Mouse (Mus musculus) B cell, adult 2 months (primary cell): ENCODE data around the gene Dmd.

Source experiments
- DNase-seq, 2 experiments: peaks; one replicate each; pipeline ENCODE4 v3.0.0; 2022

Dmd gene

DNA sequence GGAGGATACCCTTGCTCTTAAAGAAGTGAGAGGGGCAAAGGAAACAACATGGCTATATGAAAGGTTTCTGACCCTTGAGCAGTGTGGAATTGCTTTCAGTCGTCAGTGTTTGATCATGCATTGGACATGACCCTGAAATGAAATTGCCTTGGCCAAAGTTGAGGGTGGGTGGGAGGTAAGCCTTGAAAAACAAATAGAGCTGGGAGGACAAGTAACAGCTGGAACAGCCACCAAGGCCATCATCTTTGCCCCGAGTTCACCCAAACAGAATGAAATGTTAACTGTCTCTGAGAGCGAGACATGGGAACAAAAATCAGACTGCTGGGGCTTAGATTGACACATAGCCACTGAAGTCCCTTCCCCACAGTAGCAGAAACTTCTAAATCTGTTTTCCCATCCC is 2100.9 kb downstream of the Dmd start:
- DNase-seq: no peak

DNA sequence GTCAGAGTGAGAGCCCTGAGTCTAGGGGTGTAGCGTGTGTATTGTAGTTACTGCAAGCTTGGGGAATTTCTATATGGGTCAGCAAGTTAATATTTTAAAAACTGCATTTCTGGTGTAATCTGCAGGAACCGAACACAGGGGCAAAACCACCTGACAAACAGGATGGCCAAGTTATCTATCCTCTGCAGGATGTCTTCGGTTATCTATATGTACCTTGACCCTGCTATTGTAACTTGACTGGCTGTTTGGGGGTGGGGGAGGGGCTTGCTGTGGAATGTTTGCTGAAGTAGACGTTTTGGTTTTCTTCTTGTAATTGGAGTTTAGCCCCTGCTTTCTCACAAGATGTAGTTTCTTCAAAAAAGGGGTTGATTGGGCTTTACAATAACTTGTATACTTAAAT is 2124.9 kb downstream of the Dmd start:
- DNase-seq: no peak

DNA sequence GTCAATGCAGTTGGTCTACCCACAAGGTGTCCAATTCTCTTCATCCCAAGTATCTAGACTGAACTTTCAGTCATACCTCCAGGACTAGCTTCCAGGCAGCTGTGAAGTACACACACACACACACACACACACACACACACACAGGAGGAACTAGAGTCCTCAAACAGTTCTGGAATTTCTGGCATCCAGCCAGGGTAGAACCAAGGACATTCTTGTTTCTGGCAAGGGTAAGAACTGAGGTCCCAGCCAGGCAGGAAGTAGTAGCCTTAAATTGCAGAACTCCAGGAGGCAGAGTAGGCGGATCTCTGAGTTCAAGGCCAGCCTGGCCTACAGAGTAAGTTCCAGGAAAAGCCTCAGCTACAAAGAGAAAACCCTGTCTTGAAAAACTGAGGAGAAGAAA is 2128.2 kb downstream of the Dmd start:
- no peak for DNase-seq

DNA sequence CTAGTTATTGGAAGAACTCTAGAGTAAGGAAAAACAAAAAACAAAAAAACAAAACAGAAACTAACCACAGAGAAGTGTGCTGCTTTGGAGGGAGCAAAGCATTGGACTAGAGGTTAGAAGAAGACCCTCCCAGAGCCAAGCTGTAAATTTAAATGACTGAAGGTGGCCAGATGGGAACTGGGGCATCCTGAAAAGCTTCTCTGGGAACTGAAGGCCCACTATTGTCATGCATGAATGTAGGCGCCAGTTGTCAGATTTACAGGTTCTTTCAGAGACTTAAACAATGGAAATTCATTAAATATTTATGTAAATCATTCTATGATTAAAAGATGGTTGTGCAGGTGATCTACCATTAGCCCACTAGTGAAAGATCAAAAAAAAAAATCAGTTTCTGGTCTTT is 2128.9 kb downstream of the Dmd start:
- no peak for DNase-seq

DNA sequence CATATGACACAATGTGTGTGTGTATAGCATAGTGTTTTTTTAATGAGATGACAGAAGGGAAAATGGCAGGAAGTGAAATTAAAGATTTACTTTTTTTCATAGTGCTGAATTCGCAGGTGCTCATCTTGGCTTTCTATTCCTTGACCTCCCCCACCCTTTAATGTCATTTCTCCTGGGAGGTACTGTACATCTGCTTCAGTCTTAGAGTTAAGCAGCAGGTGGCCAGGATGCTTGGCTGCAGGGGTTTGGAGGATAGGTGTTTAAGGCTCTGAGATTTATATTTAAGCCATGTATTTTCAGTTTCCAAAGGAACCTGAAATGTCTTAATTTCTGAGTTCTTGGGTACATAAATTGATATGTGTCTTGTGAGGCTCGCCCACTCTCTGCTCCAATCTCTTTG is 2130.5 kb downstream of the Dmd start:
- no peak for DNase-seq

DNA sequence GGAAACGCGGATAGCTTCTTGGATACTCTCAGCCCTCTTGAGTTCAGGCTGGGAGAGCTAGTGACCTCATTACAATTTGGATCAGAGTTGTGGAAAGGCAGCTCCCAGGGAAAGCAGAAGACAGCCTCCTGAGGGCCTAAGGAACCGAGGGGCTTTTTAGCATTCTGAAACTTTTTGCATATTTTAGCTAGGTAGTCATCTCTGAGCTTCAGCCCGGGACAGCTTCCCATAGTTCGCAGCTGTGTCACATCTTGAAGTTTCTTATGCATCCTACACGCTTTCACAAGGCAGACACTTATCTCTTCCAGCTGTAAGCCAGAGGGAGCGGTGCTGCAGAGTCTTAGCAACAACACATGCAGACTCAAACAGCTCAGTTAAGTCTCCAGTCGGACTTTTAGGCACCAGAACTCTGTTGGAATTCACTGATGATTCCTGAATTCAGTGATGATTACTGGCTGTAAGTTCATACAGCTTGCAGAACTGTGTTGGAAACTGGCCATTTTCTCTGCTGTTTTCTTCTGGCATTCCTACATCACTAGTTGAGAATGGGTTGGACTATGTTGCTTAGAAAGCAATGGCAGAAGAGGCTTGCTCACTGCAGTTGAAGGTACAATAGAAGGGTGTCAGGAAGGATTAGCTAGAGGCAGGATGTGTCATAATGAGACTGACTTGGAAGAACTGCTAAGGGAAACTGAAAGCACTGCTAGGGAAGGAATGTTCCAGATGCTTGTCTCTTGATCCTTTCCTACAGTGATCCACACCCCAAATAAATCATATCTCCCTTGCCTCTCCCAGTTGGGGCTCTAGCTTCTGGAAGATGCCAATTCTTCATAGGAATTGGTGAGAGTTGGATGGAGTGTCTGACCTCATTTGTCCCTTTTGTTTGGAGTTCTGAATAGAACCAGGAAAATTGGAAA is 2135.8 kb downstream of the Dmd start:
- no peak for DNase-seq

DNA sequence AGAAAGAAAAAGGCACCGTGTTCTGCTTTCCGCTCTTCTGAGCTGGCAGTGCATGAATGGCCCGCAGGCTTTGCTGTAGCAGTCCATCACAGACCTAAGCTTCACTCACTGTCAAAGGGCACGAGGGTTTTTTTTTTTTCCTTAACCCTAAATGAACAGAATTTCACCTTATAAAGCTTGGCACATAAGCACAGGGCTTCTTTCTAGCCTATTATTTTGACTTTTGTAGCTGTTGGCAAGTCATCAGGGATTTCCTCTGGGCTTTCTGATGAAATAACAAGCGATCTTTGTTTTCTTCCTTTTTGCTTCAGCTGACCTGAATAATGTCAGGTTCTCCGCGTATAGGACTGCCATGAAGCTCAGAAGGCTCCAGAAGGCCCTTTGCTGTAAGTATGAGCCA is 2140.8 kb downstream of the Dmd start:
- no peak for DNase-seq

DNA sequence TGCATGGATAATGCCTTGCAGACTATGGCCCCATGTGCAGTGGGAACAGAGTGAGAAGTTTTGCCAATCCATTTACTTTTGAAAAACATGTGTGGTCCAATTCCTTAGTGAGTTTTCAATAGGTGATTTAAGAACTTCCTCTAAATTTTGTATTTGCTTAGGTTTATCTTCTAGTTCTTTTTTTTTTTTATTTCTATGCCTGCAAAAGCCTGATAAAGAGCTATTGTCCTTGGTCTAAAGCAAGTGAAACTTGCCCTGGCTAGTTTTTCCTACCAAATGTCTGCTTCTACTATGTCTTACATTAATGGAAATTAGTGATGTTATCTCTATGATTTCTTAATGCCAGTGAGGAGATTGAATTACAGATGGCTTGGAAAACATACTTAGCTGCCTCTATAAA is 2144.7 kb downstream of the Dmd start:
- DNase-seq: no peak

DNA sequence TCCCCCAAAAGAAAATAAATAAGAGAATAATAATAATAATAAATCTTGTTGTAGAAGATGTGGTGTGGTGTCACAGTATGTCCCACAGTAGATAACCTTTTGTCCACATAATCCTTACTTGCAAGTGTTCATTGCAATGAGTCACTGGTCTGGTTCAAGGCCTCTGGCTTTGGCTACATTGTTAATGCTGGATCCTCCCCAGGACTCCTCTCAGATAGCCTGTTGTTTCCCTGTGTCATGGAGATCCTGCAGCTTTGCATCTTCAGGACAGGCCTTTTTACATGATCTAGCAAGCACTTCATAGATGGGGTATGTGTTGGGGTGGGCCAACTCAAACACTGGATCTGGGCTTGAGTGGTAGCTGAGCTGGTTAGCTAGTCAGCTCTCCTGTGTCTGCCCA is 2150.0 kb downstream of the Dmd start:
- DNase-seq: no peak

DNA sequence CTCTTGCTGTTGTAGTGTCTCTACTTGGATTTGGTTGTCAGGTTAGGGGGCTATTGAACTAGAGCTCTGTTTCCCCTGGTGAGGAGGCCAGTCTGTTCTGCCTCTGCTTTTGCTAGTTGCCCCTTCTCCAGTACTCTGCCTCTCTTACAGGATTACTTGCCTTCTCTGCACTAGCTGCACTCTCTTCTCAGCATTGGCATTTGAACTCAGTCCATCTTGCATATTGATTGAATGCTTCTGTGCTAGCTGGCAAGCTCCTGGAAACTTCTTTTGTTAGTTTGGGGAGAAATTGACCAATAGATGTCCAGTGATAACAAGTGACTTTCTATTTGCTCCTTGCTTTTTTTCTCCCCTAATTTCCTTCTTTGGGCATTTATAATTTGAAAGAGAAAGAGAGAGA is 2163.7 kb downstream of the Dmd start:
- no peak for DNase-seq

DNA sequence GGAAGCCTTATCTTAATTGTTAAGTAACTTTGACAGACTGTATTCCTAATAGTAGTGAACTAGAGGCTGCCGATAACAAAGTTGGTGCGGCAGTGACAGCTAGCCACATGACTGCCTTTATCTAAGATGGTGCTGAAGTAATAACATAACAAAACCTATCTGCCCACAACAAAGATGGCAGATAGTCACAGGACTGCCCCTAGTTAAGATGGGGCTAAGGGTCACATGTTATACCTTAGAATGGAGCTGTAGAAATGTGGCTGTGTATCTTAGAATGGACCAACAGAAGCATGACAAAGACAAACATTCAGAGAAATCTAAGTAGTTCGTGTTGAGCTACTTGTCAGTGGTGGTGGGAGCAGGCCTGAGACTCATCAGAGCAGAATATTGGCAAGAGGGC is 2184.0 kb downstream of the Dmd start:
- no peak for DNase-seq

DNA sequence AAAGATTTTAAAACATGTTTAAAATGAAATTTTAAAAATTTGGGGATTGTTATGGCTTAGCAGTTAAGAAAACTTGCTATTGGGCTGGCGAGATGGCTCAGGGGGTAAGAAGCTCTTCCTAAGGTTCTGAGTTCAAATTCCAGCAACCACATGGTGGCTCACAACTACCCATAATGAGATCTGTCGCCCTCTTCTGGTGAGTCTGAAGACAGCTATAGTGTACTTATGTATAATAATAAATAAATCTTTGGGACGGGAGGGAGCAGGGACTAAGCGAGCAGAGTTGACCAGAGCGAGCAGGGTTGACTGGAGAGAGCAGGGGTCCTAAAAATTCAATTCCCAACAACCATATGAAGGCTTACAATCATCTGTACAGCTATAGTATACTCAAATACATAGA is 2188.6 kb downstream of the Dmd start:
- DNase-seq: no peak

DNA sequence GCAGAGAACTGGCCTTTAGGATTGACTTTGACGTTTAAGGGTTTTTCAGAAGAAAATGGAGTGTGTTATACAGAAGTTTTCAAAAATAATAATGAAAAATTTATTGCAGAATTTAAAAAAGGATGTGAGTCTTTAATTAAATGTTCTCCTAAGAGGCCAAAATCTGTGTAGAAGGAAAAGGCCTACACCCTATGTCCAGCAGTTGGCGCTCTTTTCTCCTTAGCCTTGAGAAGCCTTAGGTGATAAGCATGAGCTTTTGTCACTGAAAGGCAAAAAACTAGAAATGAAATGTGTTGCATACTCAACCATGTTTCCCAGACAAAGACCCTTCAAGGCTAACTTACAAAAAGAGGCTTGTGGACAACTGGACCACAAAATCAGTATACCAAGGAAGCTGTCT is 2222.6 kb downstream of the Dmd start:
- no peak for DNase-seq

DNA sequence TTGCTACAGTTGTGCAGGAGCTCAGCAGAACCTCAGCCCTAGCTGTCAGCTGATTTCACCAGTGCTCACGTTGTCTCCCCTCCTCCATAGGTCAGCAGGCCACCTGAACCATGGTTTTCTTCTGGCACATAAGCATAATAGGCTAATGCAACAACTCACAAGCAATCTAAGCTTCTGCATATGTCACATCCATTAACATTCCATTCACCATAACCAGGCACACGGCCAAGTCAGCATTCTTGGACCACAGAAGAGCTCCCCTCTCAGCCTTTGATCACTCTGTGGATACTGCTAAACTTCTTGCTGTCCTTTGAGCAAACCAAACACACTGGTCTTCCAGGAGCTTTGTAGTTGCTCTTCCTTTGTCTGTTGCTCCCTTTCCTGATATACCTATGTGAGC is 2238.9 kb downstream of the Dmd start:
- no peak for DNase-seq

DNA sequence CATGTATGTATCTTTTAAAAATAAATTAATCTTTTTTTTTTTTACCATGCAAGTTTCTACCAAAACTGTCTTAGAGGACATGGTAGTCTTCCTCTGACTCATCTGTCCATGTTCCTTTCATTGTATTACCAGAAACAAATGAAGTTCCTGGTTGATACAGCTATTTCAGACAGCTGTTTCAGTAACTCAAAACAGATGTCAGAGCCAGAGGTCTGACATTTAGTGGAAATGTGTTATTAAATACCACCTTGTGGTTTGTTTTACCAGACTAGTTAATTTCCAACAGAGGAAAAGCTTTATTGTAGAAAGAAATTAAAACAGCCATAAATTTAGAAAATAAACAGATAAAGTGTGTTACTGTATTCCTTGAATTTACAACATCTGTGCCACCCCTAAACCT is 2245.2 kb downstream of the Dmd start:
- DNase-seq: no peak

DNA sequence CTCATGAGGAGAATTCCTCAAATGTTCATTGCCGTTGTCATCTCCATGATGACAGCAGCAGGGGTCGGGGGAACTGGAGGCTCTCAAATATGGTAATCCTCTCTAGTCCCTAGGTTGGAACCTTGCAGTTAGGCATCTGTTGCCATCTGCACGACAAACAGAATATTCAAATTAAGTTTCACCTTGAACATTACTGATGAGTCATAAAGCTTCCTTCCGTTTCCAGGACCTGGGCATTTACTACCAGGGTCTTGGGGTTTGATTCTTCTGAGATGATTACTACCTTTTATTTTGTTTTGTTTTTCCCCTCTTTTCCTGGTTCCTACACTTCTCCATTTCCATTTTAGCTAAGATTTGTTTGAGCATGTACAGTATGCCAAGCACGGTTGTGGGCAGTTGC is 2249.0 kb downstream of the Dmd start:
- no peak for DNase-seq

DNA sequence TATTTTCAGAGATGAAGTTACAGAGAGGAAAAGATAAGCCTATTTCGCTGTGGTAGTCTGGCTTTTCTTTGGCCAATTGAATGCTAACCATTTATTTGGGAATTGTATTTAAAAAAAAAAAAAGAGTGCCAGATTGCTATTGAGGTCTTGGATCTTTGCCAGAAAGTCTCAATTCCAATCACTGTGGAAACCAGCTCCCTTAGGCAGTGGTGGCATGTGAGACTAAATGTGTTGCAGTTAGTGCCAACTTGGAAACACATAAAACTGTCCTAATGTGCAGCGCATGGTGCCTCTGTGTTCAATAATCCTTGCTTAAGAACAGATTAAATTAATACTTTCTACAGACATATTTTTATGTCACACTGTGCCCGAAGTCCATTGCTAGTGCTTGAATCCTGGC is 2250.7 kb downstream of the Dmd start:
- DNase-seq: no peak

DNA sequence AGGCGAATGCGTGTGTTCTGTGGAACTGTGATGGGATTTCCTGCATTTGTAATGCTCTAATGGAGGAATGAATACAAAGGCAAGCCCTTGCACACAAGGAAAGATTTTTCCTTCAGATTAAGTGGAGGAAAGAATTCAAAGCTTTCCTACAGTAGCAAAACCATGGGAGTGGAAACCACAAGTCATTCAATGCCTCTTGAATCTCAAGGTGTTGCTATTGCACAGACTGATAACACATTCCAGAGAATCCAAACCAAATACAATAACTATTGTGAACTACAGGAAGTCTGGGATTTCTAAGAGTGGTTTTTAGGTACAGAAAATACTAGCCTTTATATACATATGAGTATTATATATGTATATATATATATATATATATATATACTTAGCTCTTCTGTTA is 2258.3 kb downstream of the Dmd start:
- no peak for DNase-seq

DNA sequence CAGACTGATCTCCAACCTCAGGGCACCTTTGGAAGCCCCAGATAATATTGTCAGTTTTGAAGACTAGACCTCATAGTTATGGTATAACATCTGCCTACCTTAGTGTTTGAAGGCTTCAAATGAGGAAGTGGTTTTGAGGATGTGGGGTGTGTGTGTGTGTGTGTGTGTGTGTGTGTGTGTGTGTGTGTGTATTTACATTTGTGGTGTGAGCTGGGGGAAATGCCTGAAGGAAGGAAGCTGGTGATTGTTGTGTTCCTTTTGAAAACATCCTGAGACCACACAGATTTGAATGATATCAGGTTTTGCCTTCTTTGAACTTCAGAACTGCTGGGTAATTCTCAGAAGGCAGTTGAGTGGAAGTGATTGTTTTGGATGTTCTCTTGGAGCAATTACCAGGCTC is 2278.2 kb downstream of the Dmd start:
- peak in 1 of 2 experiments; percentile 1 for DNase-seq

DNA sequence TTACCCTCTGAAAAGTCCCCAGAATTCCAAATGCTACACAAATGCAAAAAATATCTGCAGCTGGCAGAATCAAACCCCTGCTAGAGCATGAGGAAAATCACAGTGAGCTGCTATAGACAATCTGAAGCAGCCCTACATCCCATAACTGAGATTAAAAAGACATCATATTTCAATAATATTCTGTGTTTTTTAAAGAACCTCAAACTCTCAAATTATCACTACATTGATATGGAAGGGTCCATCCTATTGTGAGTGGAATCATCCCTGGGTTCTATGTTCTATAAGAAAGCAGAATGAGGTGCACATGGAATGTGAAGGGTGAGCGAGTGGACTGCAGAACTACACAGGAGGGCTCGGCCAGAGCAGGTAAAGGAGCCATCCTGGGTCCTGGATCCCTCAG is 2300.7 kb downstream of the Dmd start, which contains the start of gene Fthl17a:
Gene Fthl17a, plus strand, starts transcription at position 301 of the 400 bp plus-strand sequence.
- no peak for DNase-seq
